Mouse (Mus musculus) hindbrain, embryonic 16.5 days (tissue): ENCODE results near the gene Myo19. TPM values are rescaled to one million over a fixed set of nuclear protein-coding genes. Genes with fewer than 3 reads are reported as not detected.

ENCODE experiments used
- ATAC-seq: fragments of 200-750 bp; cut with Nextera tagmentation; 2 replicates; pipeline ENCODE4 v1.8.0; 2017; ENCODE audit warnings: moderate TSS enrichment, moderate library complexity
- H3K27ac ChIP-seq: fragments of 300-500 bp; sonication (generic); 2 replicates; pipeline ENCODE4 v1.5.1; 2014; ENCODE audit warnings: low read depth, mild to moderate bottlenecking, control low read depth, low read length, moderate library complexity
- H3K27me3 ChIP-seq: fragments of 300-500 bp; sonication (generic); replicated peaks from 2 replicates; pipeline ENCODE4 v1.6.1; 2014; ENCODE audit warnings: low read length; ENCODE audit not compliant: control insufficient read depth, insufficient read depth
- H3K36me3 ChIP-seq: fragments of 300-500 bp; sonication (generic); 2 replicates; pipeline ENCODE4 v1.6.1; 2014; ENCODE audit warnings: mild to moderate bottlenecking, low read length, moderate library complexity, mixed read lengths; ENCODE audit not compliant: control insufficient read depth, insufficient read depth
- H3K4me1 ChIP-seq: fragments of 300-500 bp; sonication (generic); 2 replicates; pipeline ENCODE4 v1.6.1; 2014; ENCODE audit warnings: low read depth, low read length; ENCODE audit not compliant: control insufficient read depth, insufficient read depth
- H3K4me2 ChIP-seq: fragments of 300-500 bp; sonication (generic); 2 replicates; pipeline ENCODE4 v1.6.1; 2014; ENCODE audit warnings: mild to moderate bottlenecking, low read length, control low read depth, moderate library complexity
- H3K4me3 ChIP-seq: fragments of 300-500 bp; sonication (generic); 2 replicates; pipeline ENCODE4 v1.5.1; 2014; ENCODE audit warnings: mild to moderate bottlenecking, low read length, control low read depth, moderate library complexity
- H3K9ac ChIP-seq: fragments of 300-500 bp; sonication (generic); 2 replicates; pipeline ENCODE4 v1.6.1; 2014; ENCODE audit warnings: low read depth, mild to moderate bottlenecking, control low read depth, low read length, moderate library complexity
- H3K9me3 ChIP-seq: fragments of 300-500 bp; sonication (generic); 2 replicates; pipeline ENCODE4 v1.6.1; 2014; ENCODE audit warnings: mild to moderate bottlenecking, low read length, moderate library complexity; ENCODE audit not compliant: control insufficient read depth
- WGBS: fragments of 180-500 bp; shearing (Covaris S2); extraction: QIAGEN DNeasy Blood & Tissue Kit; methylation state at CpG from one replicate; pipeline ENCODE4 v1.1.7; 2014; 5-methylcytosine and 5-hydroxymethylcytosine counted together
- polyA plus RNA-seq: library from polyadenylated mRNA; unstranded; fragments of >200 nt; fragmentation: Nextera tagmentation; extraction: Ambion mirVana; gene quantifications from 2 replicates; pipeline ENCODE4 v1.2.1, GENCODE M21; 2015

The Myo19 gene
- polyA plus RNA-seq: 6.3 and 7.0 TPM in 2 replicates

DNA sequence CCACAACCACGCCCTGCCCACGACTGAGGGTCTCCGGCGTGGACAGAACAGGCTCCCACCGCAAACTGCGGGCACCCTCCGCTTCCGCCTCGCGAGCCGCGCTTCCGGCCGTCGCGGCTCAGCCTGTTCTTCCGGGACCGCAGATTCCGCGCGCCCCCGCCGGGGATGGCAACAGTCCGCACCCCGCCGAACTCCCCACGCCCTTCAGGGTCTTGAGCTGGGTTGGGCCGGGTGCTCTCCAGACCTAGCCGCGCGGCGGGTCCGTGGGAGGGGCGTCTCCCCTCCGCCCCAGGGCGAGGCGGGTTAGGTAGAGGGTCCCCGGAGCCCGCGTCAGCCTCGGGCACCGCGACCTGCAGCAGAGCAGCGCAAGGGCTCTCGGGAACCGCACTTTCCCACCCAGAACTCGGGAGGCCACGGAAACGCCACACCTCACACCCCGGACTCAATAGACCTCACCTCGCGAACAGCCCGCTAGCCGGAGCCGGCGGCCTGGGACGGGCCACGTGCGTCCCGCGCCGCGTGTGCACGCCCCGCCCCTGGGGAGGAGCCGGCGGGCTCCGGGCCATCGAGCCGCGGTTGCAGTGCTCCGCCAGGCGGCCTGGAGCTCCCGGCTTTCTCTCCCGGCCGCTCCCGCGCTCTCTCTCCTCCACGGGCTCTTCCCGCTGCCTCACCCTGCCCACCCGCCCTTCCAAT is at the start of gene Myo19, which contains the start of gene Pigw:
Myo19 (plus strand) TSS at position 377 of the 693 bp plus-strand sequence.
Pigw (minus strand) TSS at position 514 of the 693 bp plus-strand sequence.
- Histone ChIP-seq H3K27ac (peak within 1 kb of the TSS; percentile 87), H3K27me3 (no peaks in the 10 kb centered on the region), H3K4me2 (peak within 1 kb of the TSS; percentile 71), H3K4me1 (peaks cover 16% of the 10 kb centered on the region), H3K9ac (peak within 1 kb of the TSS; percentile 90), H3K36me3 (peaks cover 5% of the 10 kb centered on the region; the same call in 1 of the 2 replicates), H3K9me3 (no peaks in the 10 kb centered on the region), H3K4me3 (peak within 1 kb of the TSS; percentile 96)
- 1% methylated on average over 56 of the region's 81 CpGs for WGBS
- peak; percentile 95 for ATAC-seq

DNA sequence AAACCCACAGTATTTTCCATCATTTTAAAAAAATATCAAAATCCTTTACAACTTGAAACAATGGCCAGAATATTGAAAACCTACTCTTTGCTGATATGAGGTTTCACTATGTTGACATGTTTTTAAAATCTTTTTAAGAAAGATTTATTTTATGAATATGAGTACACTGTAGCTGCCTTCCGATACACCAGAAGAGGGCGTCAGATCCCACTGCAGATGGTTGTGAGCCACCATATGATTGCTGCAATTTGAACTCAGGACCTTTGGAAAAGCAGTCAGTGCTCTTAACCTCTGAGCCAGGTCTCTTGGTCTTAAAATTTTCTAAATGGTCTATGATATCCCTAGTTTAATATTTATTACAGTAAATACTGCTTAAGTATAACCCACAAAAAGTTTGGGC is 40.6 kb upstream of the Myo19 start:
- no peaks in the 10 kb centered on the region for H3K27me3 ChIP-seq
- WGBS: 94% methylated on average over 2 of the region's 2 CpGs
- no peak for ATAC-seq
- H3K9ac ChIP-seq: no peak overlapping the region
- H3K27ac ChIP-seq: no peak overlapping the region
- H3K36me3 ChIP-seq: peaks cover 21% of the 10 kb centered on the region
- no peaks in the 10 kb centered on the region for H3K4me1 ChIP-seq
- no peaks in the 10 kb centered on the region for H3K9me3 ChIP-seq
- no peak overlapping the region for H3K4me3 ChIP-seq
- no peak overlapping the region for H3K4me2 ChIP-seq

DNA sequence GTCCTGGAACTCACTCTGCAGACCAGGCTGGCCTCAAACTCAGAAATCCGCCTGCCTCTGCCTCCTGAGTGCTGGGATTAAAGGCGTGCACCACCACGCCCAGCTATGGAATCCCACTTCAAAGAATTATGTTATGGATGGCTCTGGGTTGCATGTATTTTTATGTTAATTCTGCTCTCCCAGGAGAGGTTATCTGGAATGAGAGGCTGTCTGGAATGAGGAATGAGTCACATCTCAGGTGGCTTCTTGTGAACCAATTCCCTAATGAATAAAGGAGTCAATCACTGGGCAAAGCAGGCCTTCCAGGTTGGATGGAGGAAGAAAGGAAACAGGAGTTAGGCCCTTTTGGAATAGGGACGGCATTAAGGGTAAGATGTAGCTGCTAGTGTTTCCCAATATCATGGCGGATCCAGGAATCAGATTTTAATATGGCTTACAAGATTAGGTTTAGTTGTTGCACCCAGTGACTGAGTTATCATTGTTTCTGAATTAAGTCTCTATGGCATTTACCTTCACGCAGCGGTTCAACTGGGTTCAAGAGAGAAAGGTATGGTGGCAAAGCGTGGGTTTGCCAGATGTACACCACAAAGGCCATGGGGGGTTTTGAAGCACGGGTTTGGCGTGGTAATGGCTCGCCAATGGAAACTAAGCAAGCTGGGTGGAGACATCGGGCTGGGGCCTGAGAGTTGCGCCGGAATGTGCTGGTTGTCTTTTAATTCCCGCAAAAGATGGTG is 33.0 kb upstream of the Myo19 start:
- H3K4me2 ChIP-seq: no peak overlapping the region
- ATAC-seq: no peak
- H3K9me3 ChIP-seq: no peaks in the 10 kb centered on the region
- WGBS: 94% methylated on average over 15 of the region's 15 CpGs
- H3K9ac ChIP-seq: no peak overlapping the region
- no peaks in the 10 kb centered on the region for H3K4me1 ChIP-seq
- H3K4me3 ChIP-seq: no peak overlapping the region
- no peak overlapping the region for H3K27ac ChIP-seq
- peaks cover 11% of the 10 kb centered on the region for H3K36me3 ChIP-seq
- no peaks in the 10 kb centered on the region for H3K27me3 ChIP-seq

DNA sequence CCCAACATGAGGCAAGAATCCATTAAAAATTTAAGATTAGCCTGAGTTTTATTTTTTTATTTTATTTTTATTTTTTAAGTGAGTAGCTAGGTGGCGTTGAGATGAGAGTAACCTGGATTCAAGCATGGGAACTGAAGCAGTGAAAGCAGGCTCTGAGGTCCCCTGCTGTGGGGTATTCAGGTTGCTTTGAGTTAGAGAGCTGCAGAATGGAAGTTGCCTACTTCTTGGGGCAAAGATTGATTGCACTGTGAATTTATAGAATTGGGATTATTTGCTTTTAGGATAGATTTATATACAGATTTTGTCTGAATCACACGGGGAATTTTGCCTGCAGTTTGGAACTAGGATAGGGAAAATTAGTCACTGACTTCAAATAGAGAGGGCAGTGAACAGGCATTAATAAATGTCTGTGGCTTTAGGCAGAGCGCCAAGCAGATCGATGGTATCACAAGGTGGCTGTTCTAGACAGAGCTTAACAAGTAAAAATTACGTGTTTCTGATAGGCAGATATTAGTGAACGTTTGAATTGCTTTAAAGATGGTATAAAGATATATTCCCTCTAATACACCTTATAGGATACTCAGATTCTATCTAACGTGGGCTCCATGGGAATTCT is 32.4 kb upstream of the Myo19 start:
- H3K27me3 ChIP-seq: no peaks in the 10 kb centered on the region
- H3K36me3 ChIP-seq: peaks cover 11% of the 10 kb centered on the region
- no peak overlapping the region for H3K9ac ChIP-seq
- no peaks in the 10 kb centered on the region for H3K9me3 ChIP-seq
- WGBS: 77% methylated on average over 7 of the region's 7 CpGs
- H3K4me3 ChIP-seq: no peak overlapping the region
- no peak for ATAC-seq
- H3K4me1 ChIP-seq: no peaks in the 10 kb centered on the region
- no peak overlapping the region for H3K4me2 ChIP-seq
- no peak overlapping the region for H3K27ac ChIP-seq

DNA sequence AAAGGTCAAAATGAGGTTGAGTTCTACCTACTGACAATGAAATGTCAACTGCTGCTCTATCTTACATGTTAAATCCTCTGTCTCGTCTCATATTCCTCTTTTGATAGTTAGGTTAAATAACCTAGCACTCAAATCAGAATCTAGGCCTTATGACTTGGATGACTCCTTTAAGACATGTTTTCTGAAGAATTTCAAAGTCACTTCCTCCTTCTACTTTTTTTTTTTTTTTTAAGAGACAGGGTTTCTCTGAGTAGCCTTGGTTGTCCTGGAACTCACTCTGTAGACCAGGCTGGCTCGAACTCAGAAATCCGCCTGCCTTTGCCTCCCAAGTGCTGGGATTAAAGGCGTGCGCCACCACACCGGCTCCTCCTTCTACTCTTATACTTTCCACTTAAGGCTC is 24.7 kb upstream of the Myo19 start:
- Histone ChIP-seq H3K4me1 (no peaks in the 10 kb centered on the region), H3K4me2 (no peak overlapping the region), H3K4me3 (no peak overlapping the region), H3K27ac (no peak overlapping the region), H3K27me3 (no peaks in the 10 kb centered on the region), H3K9ac (no peak overlapping the region), H3K36me3 (peaks cover 17% of the 10 kb centered on the region), H3K9me3 (no peaks in the 10 kb centered on the region)
- ATAC-seq: no peak
- WGBS: 98% methylated on average over 6 of the region's 6 CpGs

DNA sequence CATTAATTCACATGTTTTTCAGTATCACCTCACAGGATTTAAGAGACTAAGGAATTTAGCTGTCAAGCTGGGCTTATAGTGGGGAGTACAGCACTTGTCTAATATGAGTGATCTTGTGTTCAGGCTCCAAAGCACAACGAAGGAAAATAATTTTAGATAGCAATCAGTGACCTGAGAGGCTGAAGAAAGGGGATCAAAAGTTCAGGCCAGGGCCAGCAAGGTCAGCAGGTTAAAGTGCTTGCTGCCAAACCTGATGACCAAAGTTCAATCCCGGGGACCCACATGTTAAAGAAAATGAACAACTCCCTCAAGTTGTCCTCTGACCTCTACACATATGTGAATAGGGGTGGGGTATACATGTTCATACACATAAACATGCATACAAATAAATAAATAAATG is 14.7 kb upstream of the Myo19 start:
- Histone ChIP-seq H3K4me2 (no peak overlapping the region), H3K36me3 (no peaks in the 10 kb centered on the region), H3K9ac (no peak overlapping the region), H3K4me1 (peaks cover 16% of the 10 kb centered on the region), H3K27ac (no peak overlapping the region), H3K4me3 (no peak overlapping the region), H3K27me3 (no peaks in the 10 kb centered on the region), H3K9me3 (no peaks in the 10 kb centered on the region)
- no peak for ATAC-seq
- 79% methylated on average over 2 of the region's 2 CpGs for WGBS

DNA sequence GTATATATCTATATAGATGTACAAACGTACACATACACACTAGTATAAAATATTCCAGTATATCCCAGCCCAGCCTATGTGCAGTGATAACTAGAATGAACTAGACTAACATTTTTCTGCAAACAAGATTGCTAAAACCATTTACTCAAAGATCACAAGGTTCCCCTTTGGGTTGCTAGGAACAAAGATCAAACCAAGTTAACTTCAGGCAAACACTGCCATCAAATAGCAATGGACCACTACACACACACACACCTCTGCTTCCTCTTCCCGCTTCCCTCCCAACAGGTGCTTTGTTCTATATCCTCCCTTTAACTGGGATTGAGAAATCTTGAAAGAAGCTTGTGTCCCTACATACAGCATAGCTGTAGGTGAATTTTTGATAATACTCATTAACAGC is 12.4 kb upstream of the Myo19 start:
- Histone ChIP-seq H3K4me2 (peak overlapping the region; percentile 21; the same call in 1 of the 2 replicates), H3K4me3 (no peak overlapping the region), H3K9me3 (no peaks in the 10 kb centered on the region), H3K27me3 (no peaks in the 10 kb centered on the region), H3K9ac (no peak overlapping the region), H3K27ac (no peak overlapping the region), H3K36me3 (no peaks in the 10 kb centered on the region), H3K4me1 (peaks cover 19% of the 10 kb centered on the region)
- ATAC-seq: no peak
- WGBS: 95% methylated on average over 2 of the region's 2 CpGs

DNA sequence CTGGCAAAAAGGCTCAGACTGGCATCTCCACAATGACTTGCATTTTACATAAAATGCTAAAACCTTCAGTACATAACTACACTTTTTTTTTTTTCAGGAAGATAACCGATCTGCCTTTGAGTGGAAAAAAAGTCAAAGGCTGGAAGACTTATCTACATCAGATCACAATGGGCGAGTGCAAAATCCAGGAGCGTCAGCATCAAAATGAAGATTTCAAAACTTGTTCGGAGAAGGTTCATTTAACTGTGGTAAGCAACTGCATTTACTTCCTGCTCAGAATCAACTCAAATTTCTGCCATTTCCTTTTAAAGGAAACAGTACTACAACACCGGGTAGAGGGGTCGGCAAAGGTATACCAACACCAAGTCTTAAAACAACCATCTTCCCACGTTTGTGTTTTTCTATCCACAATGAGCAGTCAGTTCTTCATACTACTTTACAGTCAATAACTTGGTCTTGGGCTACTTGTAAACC is 11.1 kb upstream of the Myo19 start:
- Histone ChIP-seq H3K9ac (peak overlapping the region; percentile 95), H3K27me3 (no peaks in the 10 kb centered on the region), H3K36me3 (no peaks in the 10 kb centered on the region), H3K4me3 (peak overlapping the region; percentile 98), H3K9me3 (no peaks in the 10 kb centered on the region), H3K27ac (no peak overlapping the region), H3K4me2 (peak overlapping the region; percentile 89), H3K4me1 (peaks cover 19% of the 10 kb centered on the region)
- no peak for ATAC-seq
- 15% methylated on average over 7 of the region's 7 CpGs for WGBS
